Mouse (Mus musculus) spleen, postnatal 14 days (tissue): Measurements from ENCODE around the gene Etv4.

Source experiments
- DNase-seq, 2 experiments: peaks; one replicate each; pipeline ENCODE4 v3.0.0; 2021 to 2022; ENCODE audit warnings: low spot score in 2 of 2

Gene Etv4

GRCm38 (mm10) chr11:101785852-101786205 lies 658 bp upstream of the Etv4 start:
- no peak for DNase-seq

- no peak for DNase-seq
These were observed 556 bp downstream of the Etv4 start for GRCm38 (mm10) chr11:101784488-101785142.

GRCm38 (mm10) chr11:101784072-101784471 lies 1.1 kb downstream of the Etv4 start:
- DNase-seq = no peak

- no peak for DNase-seq
These were observed 1.6 kb downstream of the Etv4 start for GRCm38 (mm10) chr11:101783584-101783983.

GRCm38 (mm10) chr11:101783135-101783534 lies 2.0 kb downstream of the Etv4 start:
- DNase-seq = no peak

- no peak for DNase-seq
These were observed 8.3 kb downstream of the Etv4 start for GRCm38 (mm10) chr11:101776846-101777245.

- DNase-seq = no peak
These were observed 12.7 kb downstream of the Etv4 start for GRCm38 (mm10) chr11:101772449-101772848.

GRCm38 (mm10) chr11:101772027-101772426 lies 13.1 kb downstream of the Etv4 start:
- no peak for DNase-seq

- DNase-seq = no peak
These were observed 14.9 kb downstream of the Etv4 start for GRCm38 (mm10) chr11:101770266-101770665.

GRCm38 (mm10) chr11:101768721-101769120 lies 16.4 kb downstream of the Etv4 start:
- no peak for DNase-seq

- DNase-seq = no peak
These were observed 17.8 kb downstream of the Etv4 start for GRCm38 (mm10) chr11:101767326-101767725.

GRCm38 (mm10) chr11:101764546-101764945 lies 20.6 kb downstream of the Etv4 start:
- no peak for DNase-seq

- no peak for DNase-seq
These were observed 21.4 kb downstream of the Etv4 start for GRCm38 (mm10) chr11:101763723-101764122.

- no peak for DNase-seq
These were observed 25.6 kb downstream of the Etv4 start for GRCm38 (mm10) chr11:101759530-101759929.

GRCm38 (mm10) chr11:101758431-101758830 lies 26.7 kb downstream of the Etv4 start:
- no peak for DNase-seq

GRCm38 (mm10) chr11:101757366-101757765 lies 27.8 kb downstream of the Etv4 start:
- DNase-seq = no peak

GRCm38 (mm10) chr11:101756616-101757015 lies 28.6 kb downstream of the Etv4 start:
- no peak for DNase-seq

GRCm38 (mm10) chr11:101733596-101733995 lies 51.6 kb downstream of the Etv4 start:
- no peak for DNase-seq

- peak; percentile 93 to 97 for DNase-seq
These were observed 52.4 kb downstream of the Etv4 start, which contains the start of gene Dhx8 for GRCm38 (mm10) chr11:101732518-101733440. TSS of gene Dhx8 (plus strand) at chr11:101732919.

GRCm38 (mm10) chr11:101729308-101729707 lies 55.9 kb downstream of the Etv4 start:
- no peak for DNase-seq

GRCm38 (mm10) chr11:101726765-101727164 lies 58.4 kb downstream of the Etv4 start:
- DNase-seq = no peak

- no peak for DNase-seq
These were observed 60.1 kb downstream of the Etv4 start for GRCm38 (mm10) chr11:101725043-101725442.

GRCm38 (mm10) chr11:101719986-101720520 lies 65.1 kb downstream of the Etv4 start:
- no peak for DNase-seq
